Mouse (Mus musculus): Measurements from ENCODE around the gene Rps19.
"Not testable (repeated sequence)": the region's sequence is repeated elsewhere in the genome, so short reads cannot be mapped to it uniquely, and the experiment has no call there.

Rps19 gene

GRCm38 (mm10) chr7:24883896-24884692, at the start of gene Rps19:
TSS of gene Rps19 (plus strand) at chr7:24884371.
- peak; percentile 100 for DNase-seq

DNA sequence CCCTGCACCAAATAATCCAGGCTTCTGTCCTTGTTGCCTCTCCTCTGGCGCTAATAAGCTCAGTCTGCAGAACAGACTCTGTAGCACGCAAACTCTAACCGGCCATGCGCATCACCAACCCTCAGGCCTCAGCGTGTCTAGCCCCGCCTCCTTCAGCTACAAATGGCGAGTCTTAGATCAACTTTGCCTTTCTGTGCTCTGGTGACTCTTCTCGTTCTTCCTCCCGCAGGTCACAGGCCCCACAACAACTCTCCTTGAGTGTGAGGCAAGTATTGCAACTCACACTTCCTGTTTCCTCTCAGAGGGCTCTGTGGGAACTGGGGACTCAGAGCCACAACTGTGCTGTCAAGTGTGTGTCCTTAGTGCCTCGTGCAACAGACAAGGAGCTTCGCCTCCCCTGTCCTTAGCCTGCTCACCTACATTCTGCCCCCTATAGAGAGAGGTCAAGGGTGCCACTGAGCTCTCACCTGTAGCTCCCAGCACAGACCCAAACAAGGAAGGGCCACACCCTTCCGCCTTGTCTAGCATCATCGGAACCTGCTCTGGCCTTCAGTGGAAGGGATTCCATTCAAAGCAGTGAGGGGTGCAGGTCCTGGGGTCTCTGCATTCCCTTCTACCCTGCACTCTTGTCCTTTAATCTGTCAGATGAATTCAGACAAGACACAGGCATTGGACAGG, 45.3 kb upstream of the Rps19 start:
- peak; percentile 21 for DNase-seq

DNA sequence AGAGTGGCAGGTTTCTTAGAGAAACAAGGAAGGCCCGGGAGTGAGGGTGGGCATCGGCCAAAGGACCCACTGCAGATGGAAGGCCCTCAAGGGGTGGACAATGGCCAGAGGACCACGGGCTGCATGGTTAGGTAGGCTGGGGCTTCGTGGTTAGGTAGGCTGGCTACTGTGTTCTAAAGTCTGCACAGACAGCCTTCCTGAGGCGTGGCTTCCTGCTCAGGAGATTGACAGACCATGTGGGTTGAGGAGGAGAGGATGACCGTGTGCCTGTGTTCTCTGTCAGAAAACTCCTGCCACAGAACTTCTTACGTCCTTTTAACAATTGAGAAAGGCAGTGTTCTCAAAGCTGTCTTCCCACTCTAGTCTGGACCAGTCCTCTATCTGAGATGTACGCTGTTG, 44.8 kb upstream of the Rps19 start:
- DNase-seq: peak; percentile 3

DNA sequence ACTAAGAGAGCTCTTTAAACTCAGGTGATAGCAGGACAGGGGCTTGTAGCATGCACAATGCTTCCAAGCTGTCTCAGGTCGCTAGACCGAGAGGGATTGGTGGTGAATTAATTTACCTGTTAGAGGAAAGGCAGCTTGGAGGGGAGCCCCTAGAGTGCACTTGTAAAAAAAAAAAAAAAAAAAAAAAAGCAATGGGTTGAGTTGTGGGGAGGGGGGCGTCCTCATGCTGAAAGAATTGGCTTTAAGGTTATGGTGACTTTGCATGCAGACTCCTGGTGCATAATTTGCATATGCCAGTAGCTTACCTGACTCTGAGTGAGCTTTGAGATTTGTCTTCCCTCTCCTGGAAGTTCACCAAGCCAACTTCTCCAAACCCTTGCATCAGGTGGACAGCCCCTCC, 43.8 kb upstream of the Rps19 start:
- DNase-seq: no peak

DNA sequence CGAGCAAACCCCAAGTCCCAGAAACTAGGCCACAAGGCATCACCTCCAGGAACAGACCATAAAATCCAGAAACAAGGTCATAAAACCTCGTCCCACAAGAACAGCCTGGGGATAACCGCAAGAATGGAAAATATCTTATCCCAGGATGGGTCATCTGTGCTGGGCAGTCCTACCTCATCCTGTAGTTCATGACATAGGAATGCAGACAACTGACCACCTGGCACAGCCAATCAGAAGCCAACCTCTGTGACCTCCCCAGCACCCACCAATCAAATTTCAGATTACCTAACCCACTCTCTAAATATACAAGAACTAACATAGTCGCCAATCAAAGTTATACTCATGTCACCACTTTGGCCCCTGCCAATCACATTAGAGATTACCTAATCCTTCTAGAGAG, 43.2 kb upstream of the Rps19 start:
- no peak for DNase-seq

DNA sequence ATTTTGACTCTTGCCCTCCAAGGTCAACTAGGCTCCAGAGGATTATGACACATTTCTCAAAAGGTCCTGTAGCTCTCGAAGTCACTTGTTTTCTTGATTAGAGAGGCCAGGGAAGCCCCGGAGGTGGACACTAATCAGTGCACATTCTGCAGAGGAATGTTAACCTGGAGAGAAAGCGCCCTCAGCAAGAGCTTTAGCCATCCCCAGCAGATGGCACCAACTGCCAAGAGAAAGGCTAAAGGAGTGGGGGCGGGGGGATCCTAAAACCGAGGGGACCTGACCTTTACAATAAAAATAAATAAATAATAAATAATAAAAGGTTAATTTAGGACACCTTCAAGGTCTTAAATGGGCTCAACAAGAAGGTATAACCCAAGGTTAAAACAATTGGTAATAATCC, 40.0 kb upstream of the Rps19 start:
- no peak for DNase-seq

- no peak for DNase-seq
Observed at GRCm38 (mm10) chr7:24845181-24845580, 39.0 kb upstream of the Rps19 start.

- DNase-seq: peak; percentile 9
Observed at GRCm38 (mm10) chr7:24845713-24846112, 38.5 kb upstream of the Rps19 start.

DNA sequence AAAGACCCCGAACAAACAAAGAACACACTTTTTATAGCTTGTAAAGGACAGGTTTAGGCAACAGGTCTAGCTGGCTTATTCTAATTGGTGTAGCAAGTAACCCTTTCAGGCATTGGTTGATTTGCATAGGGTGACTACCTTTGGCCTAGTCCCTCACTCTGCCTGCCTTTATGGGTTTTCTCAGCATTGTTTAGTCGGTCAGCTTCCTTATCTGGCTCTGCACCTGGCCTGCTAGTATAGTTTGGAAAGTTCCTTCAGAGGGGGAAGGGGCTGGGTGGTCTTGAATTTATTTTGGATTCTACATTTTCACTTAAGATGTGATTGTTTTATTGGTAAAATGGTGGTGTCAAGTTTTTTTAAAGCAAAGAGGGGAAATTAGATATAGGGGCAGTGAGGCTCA, 37.6 kb upstream of the Rps19 start:
- not testable (repeated sequence) for DNase-seq

DNA sequence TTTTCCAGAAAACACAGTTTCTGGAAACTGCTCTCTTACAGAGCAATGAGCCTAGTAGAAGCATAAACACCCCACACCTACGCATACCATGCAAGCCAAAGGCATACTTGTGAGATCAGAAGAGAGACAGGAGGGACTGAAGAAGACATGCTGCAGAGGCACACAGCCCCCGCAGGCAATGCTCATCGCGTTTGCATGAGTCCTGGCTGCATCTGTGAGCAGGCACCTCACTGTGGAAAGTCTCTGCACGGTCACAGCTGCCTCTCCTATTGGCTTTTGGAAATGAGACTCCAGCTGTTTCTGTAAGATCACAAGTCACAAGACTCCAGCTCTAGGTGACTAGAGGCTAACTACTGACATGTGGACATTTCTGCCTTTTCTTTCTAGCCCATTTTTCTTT, 34.0 kb upstream of the Rps19 start:
- no peak for DNase-seq

GRCm38 (mm10) chr7:24850899-24851303, 33.3 kb upstream of the Rps19 start:
- peak; percentile 32 for DNase-seq

- no peak for DNase-seq
Observed at GRCm38 (mm10) chr7:24851596-24852325, 32.4 kb upstream of the Rps19 start.

DNA sequence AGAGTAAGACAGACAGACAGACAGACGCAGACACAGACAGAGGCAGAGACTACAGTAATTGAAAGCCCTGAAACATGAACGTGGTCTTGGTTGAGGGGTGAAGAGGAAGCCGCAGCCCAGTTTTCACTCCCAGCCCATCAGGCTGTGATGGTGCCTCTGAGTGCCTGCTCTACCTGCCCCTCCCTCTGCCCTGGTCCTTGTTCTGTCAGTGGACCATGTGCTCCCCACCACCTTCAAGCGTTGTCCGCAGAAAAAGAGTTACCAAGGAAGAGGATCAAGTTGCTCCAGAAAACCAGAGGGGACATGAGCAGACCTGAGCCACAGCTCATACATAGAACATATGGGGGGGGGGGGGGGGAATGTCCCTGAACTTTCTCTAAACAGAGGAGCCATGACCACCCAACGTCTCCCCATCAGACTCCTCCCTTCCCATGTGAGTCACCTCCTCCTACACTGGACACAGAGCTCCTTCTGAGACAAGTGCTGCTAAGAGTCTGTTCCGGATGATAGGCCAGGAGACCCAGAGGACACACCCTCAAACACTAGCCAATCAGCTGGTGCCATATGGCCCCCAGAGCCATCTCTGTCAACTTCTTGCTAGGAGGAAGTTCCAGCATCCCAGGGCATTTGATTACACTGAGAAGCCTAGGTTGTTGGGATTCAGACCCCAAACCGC, 31.5 kb upstream of the Rps19 start:
- DNase-seq: no peak

DNA sequence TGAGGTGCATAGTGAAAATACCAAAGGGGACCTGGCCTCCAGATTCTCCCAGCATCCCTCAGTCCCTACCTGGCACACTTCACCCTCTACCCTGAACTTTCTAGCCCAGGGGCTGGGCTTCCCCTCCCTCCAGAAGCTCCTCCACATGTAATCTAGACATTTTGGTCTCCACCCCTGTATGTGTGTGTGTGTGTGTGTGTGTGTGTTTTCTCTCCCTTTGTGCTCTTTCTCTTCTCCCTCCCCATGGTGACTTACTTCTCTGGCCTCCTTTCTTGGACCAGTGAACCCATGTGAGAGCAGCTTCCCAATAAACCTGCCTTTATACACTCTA, 31.0 kb upstream of the Rps19 start:
- DNase-seq: no peak

DNA sequence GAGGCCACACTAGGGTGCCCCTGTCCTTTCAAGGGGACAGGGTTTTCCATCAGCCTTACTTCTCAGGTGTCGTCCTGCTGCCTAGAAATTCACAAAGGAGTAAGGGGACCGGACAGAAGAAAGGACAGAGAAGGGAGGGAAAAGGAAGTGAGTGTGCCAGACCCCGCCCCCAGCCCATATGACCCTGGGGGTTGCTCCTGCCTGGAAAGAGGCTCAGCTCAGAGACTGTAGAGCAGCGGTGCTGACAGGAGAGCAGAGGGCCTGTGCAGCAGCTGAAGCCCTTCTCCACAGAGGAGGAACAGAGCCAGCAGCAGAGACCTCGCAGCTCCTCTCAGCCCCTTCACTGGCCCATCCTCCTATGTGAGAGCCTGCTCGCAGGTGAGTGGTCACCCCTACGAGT, 30.5 kb upstream of the Rps19 start:
- DNase-seq: no peak

DNA sequence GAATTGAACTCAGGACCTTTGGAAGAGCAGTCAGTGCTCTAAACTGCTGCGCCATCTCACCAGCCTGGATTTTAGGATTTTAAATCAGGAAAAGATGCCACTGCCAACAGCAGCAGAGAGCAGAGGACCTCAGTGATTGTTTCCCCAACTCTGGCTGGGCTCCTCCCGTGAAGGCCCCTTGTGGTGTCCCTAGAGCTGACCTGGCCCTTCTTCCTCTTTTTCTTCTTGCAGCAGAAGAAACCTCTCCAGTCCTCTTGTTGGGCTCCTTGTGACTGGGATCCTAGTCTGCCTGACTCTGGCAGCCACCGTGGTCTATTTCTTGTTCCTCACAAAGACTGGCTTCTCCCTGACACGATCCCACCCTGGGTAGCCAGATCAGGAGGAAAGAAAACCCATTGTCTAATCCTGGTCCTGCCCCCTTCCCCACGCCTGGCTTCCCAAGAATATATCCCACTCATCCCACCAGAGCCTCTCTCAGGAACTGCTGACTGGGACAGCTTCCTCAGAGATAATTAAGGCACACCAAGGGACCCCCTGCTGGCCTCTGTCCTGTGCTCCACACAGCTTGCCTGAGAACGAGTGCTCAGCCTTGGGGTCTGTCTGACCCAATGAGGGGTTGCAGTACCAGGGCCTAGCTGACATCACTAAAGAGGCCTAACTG, 27.6 kb upstream of the Rps19 start:
- DNase-seq: no peak

DNA sequence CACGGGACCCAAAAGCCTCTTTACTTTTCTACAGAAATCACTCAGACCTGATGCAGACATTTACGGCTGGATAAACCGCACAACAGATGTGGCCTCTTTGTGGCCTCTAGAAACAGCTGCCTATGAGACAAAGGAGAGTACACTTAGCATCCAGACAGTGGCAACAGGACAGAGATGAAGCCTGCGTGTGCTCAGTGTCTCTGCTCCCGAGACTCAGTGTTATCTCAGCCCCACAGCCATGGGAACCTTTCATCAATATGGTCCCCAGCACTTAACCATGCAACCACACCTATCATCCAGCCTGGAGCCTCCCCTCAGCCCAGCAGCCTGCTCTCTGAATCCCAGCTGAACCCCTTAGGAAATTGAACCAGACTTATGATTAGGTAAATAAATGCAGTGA, 24.9 kb upstream of the Rps19 start:
- no peak for DNase-seq

DNA sequence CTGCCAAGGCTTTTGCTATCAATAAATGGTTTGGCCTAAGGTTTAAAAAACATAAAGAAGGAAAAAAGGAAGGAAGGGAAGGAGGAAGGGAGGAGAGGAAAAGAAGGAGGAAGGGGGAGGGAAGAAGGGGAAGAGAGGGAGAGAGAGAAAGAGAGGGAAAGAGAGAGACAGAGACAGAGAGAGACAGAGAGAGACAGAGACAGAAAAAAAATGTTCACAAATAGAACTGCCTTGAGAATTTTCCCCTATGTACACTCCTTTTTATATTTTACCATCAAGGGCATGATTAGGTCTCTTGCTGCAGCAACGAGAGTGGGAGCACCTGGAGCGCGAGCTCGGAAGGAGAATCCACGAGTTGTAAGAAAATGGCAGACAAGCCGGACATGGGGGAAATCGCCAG, 22.3 kb upstream of the Rps19 start, which contains the start of gene Gm9844:
Gene Gm9844, plus strand, starts transcription at position 301 of the 400 bp plus-strand sequence.
- no peak for DNase-seq

GRCm38 (mm10) chr7:24862853-24863252, 21.3 kb upstream of the Rps19 start:
- DNase-seq: no peak

- no peak for DNase-seq
Observed at GRCm38 (mm10) chr7:24864156-24864555, 20.0 kb upstream of the Rps19 start.

DNA sequence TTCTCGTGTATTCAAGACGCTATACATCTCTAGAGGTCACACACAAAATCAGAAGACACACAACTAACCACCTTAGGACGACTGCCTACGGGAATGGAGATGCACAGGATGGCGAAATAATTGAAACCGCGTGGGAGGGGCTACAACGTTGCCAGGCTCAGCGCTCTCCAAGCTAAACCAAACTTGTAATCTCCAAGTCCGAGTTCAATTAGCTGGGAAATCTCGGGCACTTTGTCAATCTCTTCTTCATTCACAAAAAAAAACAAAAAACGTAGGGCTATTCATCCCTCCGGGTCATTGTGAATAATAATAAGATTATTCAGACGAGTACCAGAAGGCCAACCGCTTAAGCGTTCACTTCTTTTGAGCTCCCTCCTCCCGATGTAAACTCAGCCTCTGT, 15.1 kb upstream of the Rps19 start:
- DNase-seq: no peak

DNA sequence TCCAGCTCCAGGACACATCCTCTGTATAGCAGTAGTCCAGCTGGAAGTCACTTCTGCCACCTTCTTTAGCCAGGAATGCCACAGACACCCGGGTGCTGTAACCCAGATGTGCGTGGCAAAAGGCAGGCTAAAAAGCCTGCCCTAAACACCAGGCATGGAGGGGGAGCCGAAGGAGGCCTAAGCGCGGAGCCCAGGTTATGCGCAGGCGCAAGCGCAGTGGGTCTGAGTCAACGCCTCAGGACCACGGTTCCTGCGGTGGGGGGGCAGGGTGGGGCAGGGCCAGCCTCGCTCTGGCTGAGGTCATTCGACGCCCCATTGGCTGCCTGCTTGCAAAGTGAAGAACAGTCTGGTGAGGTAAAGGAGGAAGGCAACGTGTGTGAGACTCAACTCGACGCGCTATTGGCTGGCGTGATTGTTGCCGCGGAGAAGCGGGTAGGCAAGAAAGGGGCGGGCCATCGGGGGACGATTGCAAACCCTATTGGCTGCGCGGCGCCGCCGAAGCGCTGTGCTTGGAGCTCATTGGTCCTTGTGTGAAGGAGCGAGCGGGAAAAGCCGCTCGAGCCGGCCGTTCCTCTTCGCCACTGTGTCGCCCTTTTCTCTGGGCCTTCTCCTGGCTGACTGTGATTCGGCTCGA, 14.5 kb upstream of the Rps19 start, which contains the start of the genes Lypd4 and Dmrtc2:
Gene Lypd4, minus strand, starts transcription at position 410 of the 634 bp plus-strand sequence.
Gene Dmrtc2, plus strand, starts transcription at position 526 of the 634 bp plus-strand sequence.
- DNase-seq: no peak

All from lung, postnatal 36 days (tissue).